Mouse (Mus musculus) intestine, postnatal 0 days (tissue): ENCODE results near the gene Spdye4a. TPM values are rescaled to one million over a fixed set of nuclear protein-coding genes. Genes with fewer than 3 reads are reported as not detected.

Experiments used
- ATAC-seq: fragments of 200-750 bp; cut with Nextera tagmentation; 2 replicates; pipeline ENCODE4 v1.8.0; 2017; ENCODE audit warnings: mild to moderate bottlenecking, moderate TSS enrichment, moderate library complexity
- H3K27ac ChIP-seq: fragments of 300-500 bp; sonication (generic); 2 replicates; pipeline ENCODE4 v1.5.1; 2014; ENCODE audit warnings: mild to moderate bottlenecking, low read depth, low read length, moderate library complexity
- H3K27me3 ChIP-seq: fragments of 300-500 bp; sonication (generic); replicated peaks from 2 replicates; pipeline ENCODE4 v1.6.1; 2014; ENCODE audit warnings: low read length, mixed read lengths; ENCODE audit not compliant: control insufficient read depth, insufficient read depth
- H3K36me3 ChIP-seq: fragments of 300-500 bp; sonication (generic); 2 replicates; pipeline ENCODE4 v1.6.1; 2014; ENCODE audit warnings: mild to moderate bottlenecking, moderate library complexity; ENCODE audit not compliant: control insufficient read depth, insufficient read depth
- H3K4me1 ChIP-seq: fragments of 300-500 bp; sonication (generic); replicated peaks from 2 replicates; pipeline ENCODE4 v1.6.1; 2014; ENCODE audit warnings: antibody characterized with exemption, low read length, mixed read lengths; ENCODE audit not compliant: control insufficient read depth, insufficient read depth
- H3K4me2 ChIP-seq: fragments of 300-500 bp; sonication (generic); replicated peaks from 2 replicates; pipeline ENCODE4 v1.6.1; 2014; ENCODE audit warnings: low read depth, mild to moderate bottlenecking, moderate library complexity
- H3K4me3 ChIP-seq: fragments of 300-500 bp; sonication (generic); 2 replicates; pipeline ENCODE4 v1.5.1; 2014; ENCODE audit warnings: low read depth, low read length
- H3K9ac ChIP-seq: fragments of 300-500 bp; sonication (generic); 2 replicates; pipeline ENCODE4 v1.6.1; 2014; ENCODE audit warnings: mild to moderate bottlenecking, low read depth, low read length
- H3K9me3 ChIP-seq: fragments of 300-500 bp; sonication (generic); 2 replicates; pipeline ENCODE4 v1.6.1; 2016; ENCODE audit warnings: mixed run types; ENCODE audit not compliant: control insufficient read depth
- CTCF ChIP-seq: sonication (generic); IDR thresholded peaks from 2 replicates; pipeline ENCODE4 v1.5.1; 2016; ENCODE audit warnings: low read depth, mild to moderate bottlenecking, control low read depth, antibody characterized with exemption, moderate library complexity
- WGBS: fragments of 180-500 bp; shearing (Covaris S2); extraction: QIAGEN DNeasy Blood & Tissue Kit; methylation state at CpG from one replicate; pipeline ENCODE4 v1.1.7; 2014; 5-methylcytosine and 5-hydroxymethylcytosine counted together
- polyA plus RNA-seq: library from polyadenylated mRNA; unstranded; fragments of >200 nt; fragmentation: Nextera tagmentation; extraction: Ambion mirVana; gene quantifications from 2 replicates; pipeline ENCODE4 v1.2.1, GENCODE M21; 2015

Gene Spdye4a
- polyA plus RNA-seq, 1 experiment from 2014 or later = not detected

DNA sequence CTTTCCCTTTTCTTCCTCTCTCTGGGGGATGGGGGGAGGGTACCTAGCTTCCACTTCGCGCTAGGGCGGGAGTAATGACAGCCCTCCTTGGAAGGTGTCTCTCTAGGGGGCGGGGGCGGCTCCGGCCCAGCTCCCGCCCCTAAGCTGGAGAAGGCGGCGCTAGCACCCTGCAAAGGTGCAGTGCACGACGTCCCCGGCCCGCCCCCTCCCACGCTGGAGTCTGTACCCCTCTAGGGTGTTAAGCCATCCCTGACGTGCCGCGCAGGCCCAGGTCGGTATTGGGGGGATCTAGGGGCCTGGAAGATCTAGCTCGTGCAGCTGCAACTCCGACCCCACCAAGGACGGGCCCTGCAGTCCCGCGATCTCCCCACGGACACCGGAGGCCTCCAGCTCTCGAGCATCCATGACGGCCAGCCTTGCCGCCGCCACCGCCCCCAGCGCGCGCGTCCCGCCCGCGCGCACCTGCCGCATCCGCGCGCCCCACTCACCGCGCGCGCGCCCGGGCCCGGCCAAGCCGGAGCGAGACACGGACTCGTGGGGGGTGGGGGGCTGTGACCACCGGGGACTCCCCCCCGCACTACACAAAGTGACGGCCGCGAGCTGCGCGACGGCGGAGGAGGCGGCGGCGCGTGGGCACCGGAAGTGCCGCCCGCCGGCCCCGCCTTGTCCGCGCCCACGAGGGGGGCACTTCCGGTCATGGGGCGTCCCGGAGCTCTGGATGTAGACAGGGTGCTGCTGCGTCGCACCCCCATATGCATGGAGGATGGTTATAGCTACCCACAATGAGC lies 42.9 kb upstream of the Spdye4a start, which contains the start of gene Zfp316:
Gene Zfp316 (minus strand): TSS at position 660 of the 788 bp plus-strand sequence.
- Histone ChIP-seq H3K27ac (no peak within 1 kb of the TSS; the same call in 1 of the 2 replicates), H3K4me3 (peak within 1 kb of the TSS; percentile 94), H3K36me3 (no peaks in the 10 kb centered on the region; the same call in 1 of the 2 replicates), H3K4me2 (peak within 1 kb of the TSS; percentile 98), H3K9ac (peak within 1 kb of the TSS; percentile 68), H3K4me1 (0 out of 2 replicates have a peak, but pooled peaks cover 3% of the 10 kb centered on the region), H3K9me3 (no peaks in the 10 kb centered on the region), H3K27me3 (no peaks in the 10 kb centered on the region)
- WGBS = under 1% methylated on average over 68 of the region's 79 CpGs
- TF ChIP-seq CTCF = 0 out of 2 replicates have a peak, but pooled peaks have one; percentile 9
- ATAC-seq = peak; percentile 70

DNA sequence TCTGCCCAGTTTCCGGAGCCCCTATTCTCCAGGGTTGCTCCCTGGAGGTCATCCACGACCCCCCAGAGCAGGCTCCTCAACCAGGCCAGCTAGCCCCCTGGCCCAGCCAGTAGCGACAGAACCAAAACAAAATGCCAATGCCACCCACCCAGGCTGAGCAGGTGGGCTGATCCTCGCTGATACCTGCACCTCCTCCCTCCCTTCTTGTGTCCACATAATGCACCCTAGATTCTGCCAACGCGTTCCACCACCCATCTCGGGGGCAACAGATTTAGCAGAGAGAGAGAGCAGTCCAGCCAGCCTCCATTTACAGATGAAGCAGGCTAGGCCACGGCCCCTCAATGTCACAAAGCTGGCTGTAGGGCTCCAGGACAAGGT lies 42.3 kb upstream of the Spdye4a start:
- 34% methylated on average over 8 of the region's 8 CpGs for WGBS
- H3K9me3 ChIP-seq = no peaks in the 10 kb centered on the region
- 0 out of 2 replicates have a peak, but pooled peaks cover 3% of the 10 kb centered on the region for H3K4me1 ChIP-seq
- no peak overlapping the region for H3K9ac ChIP-seq
- no peaks in the 10 kb centered on the region for H3K27me3 ChIP-seq
- H3K4me3 ChIP-seq = peak overlapping the region; percentile 94
- no peaks in the 10 kb centered on the region; the same call in 1 of the 2 replicates for H3K36me3 ChIP-seq
- no peak for ATAC-seq
- no peak overlapping the region for H3K27ac ChIP-seq
- peak overlapping the region; percentile 98 for H3K4me2 ChIP-seq
- no peak for TF ChIP-seq CTCF

DNA sequence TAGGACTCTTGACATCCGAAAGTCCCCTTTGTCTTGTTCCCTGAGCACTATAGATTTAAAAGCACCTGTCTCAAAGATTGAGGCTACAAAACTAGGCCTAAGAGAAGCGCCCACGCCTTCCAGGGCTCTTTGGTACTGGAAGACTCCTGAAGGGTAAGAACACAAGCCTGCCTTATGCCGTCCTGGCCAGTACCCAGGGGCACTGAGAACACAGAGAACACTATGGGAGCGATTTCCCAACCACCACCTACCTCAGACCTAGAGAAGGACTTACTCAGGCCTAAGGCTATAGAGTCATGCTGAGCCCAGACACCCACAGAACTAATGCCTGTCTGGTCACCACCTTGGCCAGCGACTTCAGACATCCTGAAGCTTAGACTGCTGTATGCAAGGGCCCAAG lies 40.1 kb upstream of the Spdye4a start:
- no peak overlapping the region for H3K4me3 ChIP-seq
- H3K27ac ChIP-seq = no peak overlapping the region
- 0 out of 2 replicates have a peak, but pooled peaks cover 3% of the 10 kb centered on the region for H3K4me1 ChIP-seq
- H3K9me3 ChIP-seq = no peaks in the 10 kb centered on the region
- no peak for TF ChIP-seq CTCF
- H3K36me3 ChIP-seq = peaks cover 14% of the 10 kb centered on the region; the same call in 1 of the 2 replicates
- 87% methylated on average over 6 of the region's 6 CpGs for WGBS
- no peaks in the 10 kb centered on the region for H3K27me3 ChIP-seq
- H3K4me2 ChIP-seq = no peak overlapping the region
- no peak for ATAC-seq
- H3K9ac ChIP-seq = no peak overlapping the region

DNA sequence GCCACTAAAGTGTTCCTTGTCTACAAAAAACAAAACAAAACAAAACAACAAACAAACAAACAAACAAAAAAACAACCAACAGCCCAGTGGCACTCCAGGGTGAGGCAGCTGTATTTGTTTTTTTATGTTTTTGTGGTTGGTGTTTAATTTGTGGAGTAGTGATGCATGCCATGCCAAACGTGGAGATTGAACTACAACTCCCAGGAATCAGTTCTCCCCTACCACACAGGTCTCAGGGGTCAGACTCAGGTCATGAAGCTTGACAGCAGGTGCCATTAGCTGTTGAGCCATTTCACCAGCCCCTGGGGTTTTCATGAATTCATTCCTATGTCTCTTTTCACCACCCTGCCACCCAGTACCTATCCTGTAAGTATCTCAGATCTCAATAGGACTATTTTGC lies 38.7 kb upstream of the Spdye4a start:
- Histone ChIP-seq H3K9ac (no peak overlapping the region), H3K27me3 (no peaks in the 10 kb centered on the region), H3K4me2 (no peak overlapping the region), H3K4me1 (0 out of 2 replicates have a peak, but pooled peaks cover 3% of the 10 kb centered on the region), H3K27ac (no peak overlapping the region), H3K4me3 (no peak overlapping the region), H3K36me3 (peaks cover 17% of the 10 kb centered on the region; the same call in 1 of the 2 replicates), H3K9me3 (no peaks in the 10 kb centered on the region)
- no peak for TF ChIP-seq CTCF
- no peak for ATAC-seq
- WGBS = 50% methylated on average over 1 of the region's 1 CpGs

DNA sequence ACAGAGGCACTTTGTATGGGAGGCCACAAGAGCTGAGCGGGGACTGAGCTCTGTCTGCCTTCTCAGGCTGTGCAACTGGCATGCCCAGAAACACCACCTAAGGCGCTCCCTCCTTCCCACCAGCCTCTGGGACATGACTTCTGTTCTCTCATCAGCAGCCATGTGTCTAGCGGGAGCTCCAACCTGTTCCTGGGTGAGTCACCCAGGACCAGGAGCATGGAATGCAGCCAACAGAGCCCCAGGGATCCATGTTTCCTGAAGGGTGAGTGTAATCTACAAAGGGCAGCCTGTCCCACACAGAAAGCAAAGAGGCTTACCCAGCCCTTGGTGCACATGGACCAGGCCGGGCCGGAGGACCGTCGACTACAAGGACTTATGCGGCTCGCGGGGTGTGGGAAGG lies 38.0 kb upstream of the Spdye4a start:
- H3K4me1 ChIP-seq = no peaks in the 10 kb centered on the region
- no peaks in the 10 kb centered on the region for H3K9me3 ChIP-seq
- no peak overlapping the region; the same call in 1 of the 2 replicates for H3K27ac ChIP-seq
- TF ChIP-seq CTCF = no peak
- no peak overlapping the region for H3K9ac ChIP-seq
- no peak overlapping the region for H3K4me3 ChIP-seq
- H3K27me3 ChIP-seq = no peaks in the 10 kb centered on the region
- 95% methylated on average over 10 of the region's 10 CpGs for WGBS
- no peak overlapping the region for H3K4me2 ChIP-seq
- no peak for ATAC-seq
- peaks cover 19% of the 10 kb centered on the region; the same call in 1 of the 2 replicates for H3K36me3 ChIP-seq

DNA sequence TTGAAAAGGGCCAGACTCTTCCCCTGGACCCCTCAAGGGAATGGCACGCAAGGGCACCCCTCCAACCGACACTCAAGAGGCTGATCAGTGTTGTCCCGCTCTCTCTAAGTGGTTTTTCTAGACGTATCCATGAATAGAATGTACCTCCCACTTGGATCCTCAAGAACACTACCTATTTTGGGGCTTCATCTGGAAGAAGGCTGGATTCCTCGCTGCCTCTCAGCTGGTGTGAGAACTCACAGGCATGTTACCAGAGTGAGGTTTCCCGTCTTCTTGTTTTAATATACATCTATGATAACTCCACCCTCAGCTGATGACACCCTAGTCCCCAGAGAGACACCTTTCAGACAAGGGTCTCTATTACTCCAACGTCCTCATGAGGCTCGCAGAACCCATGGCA lies 34.9 kb upstream of the Spdye4a start:
- ATAC-seq = no peak
- no peaks in the 10 kb centered on the region for H3K4me1 ChIP-seq
- TF ChIP-seq CTCF = no peak
- H3K4me2 ChIP-seq = no peak overlapping the region
- H3K36me3 ChIP-seq = peaks cover 27% of the 10 kb centered on the region; the same call in 1 of the 2 replicates
- H3K9me3 ChIP-seq = no peaks in the 10 kb centered on the region
- 92% methylated on average over 8 of the region's 8 CpGs for WGBS
- no peak overlapping the region for H3K4me3 ChIP-seq
- no peak overlapping the region for H3K27ac ChIP-seq
- H3K9ac ChIP-seq = no peak overlapping the region
- no peaks in the 10 kb centered on the region for H3K27me3 ChIP-seq
